Mouse (Mus musculus): Measurements from ENCODE around the gene Tex22.

- TF ChIP-seq POLR2A (IDR thresholded peaks at IDR 0.05; ENCODE audit: insufficient read depth, low read length) (no peak), CTCF (IDR thresholded peaks at IDR 0.05; ENCODE audit: low read depth, low read length) (no peak), EP300 (IDR thresholded peaks at IDR 0.05; ENCODE audit: insufficient read depth, low read depth, low read length) (no peak)
These were observed 23.6 kb upstream of the Tex22 start for GRCm38 (mm10) chr12:113050671-113051070.
